Comparison of ENCODE assay signal across 7 mouse cellular contexts in the genomic region with DNA sequence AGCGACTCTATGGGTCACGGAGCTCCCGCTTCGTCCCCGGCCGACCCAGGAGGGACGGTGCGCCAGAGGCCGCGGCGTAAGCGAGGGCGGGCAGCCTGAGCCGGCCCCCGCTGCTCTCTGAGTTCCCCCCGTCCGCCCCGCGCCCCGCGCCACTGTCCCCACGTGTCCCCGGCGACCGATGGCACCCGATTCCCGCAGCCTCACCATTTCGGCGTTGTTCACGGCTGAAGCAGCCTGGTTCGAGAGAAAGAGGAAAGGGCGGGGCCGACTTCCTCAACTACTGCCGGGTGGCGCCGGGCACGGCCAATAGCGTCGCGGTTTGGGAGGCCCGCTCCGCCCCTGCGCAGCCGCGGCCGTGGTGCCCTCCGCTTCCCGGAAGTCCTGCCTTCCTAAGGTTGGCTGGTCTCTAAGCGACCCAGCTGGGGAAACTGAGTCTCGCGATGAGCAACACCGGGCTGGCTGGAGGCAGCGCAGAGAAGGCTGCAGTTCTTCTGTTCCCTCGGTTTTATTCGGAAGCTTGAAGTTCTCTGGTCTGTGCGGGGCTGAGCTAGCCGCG. TPM values are rescaled to one million over a fixed set of nuclear protein-coding genes. Genes with fewer than 3 reads are reported as not detected.
DNase-seq lines count a peak whose midpoint lies in the region; ATAC-seq lines count a peak whose summit lies in the region.

Arpc5l (plus strand) TSS at position 469 of the 556 bp plus-strand sequence.

- peak; percentile 83 for ATAC-seq in intestine, embryonic 16.5 days
- peak; percentile 89 for ATAC-seq in midbrain, embryonic 11.5 days (ENCODE audit: low FRiP score)

- DNase-seq in adrenal gland, adult 2 months, result peak; percentile 95
- DNase-seq in embryo, embryonic 11.5 days (ENCODE audit: low read depth, low spot score), result peak; percentile 78
- DNase-seq in gastrocnemius, postnatal 4 days (ENCODE audit: low spot score in 2 of 2), result peak; percentile 88 to 94
- peak; percentile 89 to 92 for DNase-seq in left cerebral cortex, postnatal 36 days (ENCODE audit: low spot score in 2 of 2)
- peak; percentile 97 for DNase-seq in midbrain, embryonic 11.5 days (ENCODE audit: low spot score, missing footprints)
- DNase-seq in skeletal muscle tissue, adult 2 months (ENCODE audit: low read depth, low spot score), result peak; percentile 83

- WGBS in intestine, embryonic 16.5 days, result 0% methylated on average over 56 of the region's 58 CpGs
- WGBS in midbrain, embryonic 11.5 days, result under 1% methylated on average over 51 of the region's 58 CpGs

- H3K27ac ChIP-seq in intestine, embryonic 16.5 days (ENCODE audit: low read length), result peak within 1 kb of the TSS; percentile 84
- peak within 1 kb of the TSS; percentile 66 for H3K27ac ChIP-seq in midbrain, embryonic 11.5 days (ENCODE audit: low read depth, low read length)

- intact Hi-C loops in left cerebral cortex, postnatal 36 days (cut with DNase I), result loop anchor here (10.0 kb wide), 1 partner anchor 360 kb away; the partner anchor contains the start of gene Psmb7

- peak within 1 kb of the TSS; percentile 71 for H3K4me2 ChIP-seq in intestine, embryonic 16.5 days (ENCODE audit: low read depth, low read length)
- H3K4me2 ChIP-seq in midbrain, embryonic 11.5 days, result peak within 1 kb of the TSS; percentile 96

- H3K36me3 ChIP-seq in intestine, embryonic 16.5 days (ENCODE audit: control insufficient read depth, insufficient read depth, low read length), result peaks cover 17% of the 10 kb centered on the region
- peaks cover 26% of the 10 kb centered on the region for H3K36me3 ChIP-seq in midbrain, embryonic 11.5 days (ENCODE audit: control insufficient read depth, insufficient read depth, low read length)

- H3K27me3 ChIP-seq in intestine, embryonic 16.5 days (replicated peaks; ENCODE audit: control insufficient read depth, insufficient read depth, low read length), result no peaks in the 10 kb centered on the region
- no peaks in the 10 kb centered on the region for H3K27me3 ChIP-seq in midbrain, embryonic 11.5 days (ENCODE audit: control insufficient read depth, insufficient read depth, low read length)

- peak within 1 kb of the TSS; percentile 88 for H3K9ac ChIP-seq in intestine, embryonic 16.5 days (ENCODE audit: low read depth, low read length)
- peak within 1 kb of the TSS; percentile 91 for H3K9ac ChIP-seq in midbrain, embryonic 11.5 days (ENCODE audit: low read length)

- H3K4me1 ChIP-seq in intestine, embryonic 16.5 days (ENCODE audit: control insufficient read depth, insufficient read depth, low read length), result peaks cover 41% of the 10 kb centered on the region
- peaks cover 34% of the 10 kb centered on the region for H3K4me1 ChIP-seq in midbrain, embryonic 11.5 days (ENCODE audit: control insufficient read depth, insufficient read depth, low read length)

- H3K9me3 ChIP-seq in intestine, embryonic 16.5 days (ENCODE audit: control insufficient read depth, low read length), result no peaks in the 10 kb centered on the region
- H3K9me3 ChIP-seq in midbrain, embryonic 11.5 days (ENCODE audit: control insufficient read depth, low read length), result no peaks in the 10 kb centered on the region

- H3K4me3 ChIP-seq in intestine, embryonic 16.5 days (ENCODE audit: low read length), result peak within 1 kb of the TSS; percentile 67
- peak within 1 kb of the TSS; percentile 87 for H3K4me3 ChIP-seq in midbrain, embryonic 11.5 days (ENCODE audit: low read depth, low read length)

RNA-seq across cellular contexts. Expression of gene Arpc5l, which starts in this region (rescaled TPM):
- total RNA-seq in adrenal gland, adult 2 months (2021), result 10 to 100 TPM; 66.7 to 78.4 TPM
- 56.4 and 66.7 TPM in 2 replicates for polyA plus RNA-seq in adrenal gland, adult 2 months (2012; rRNA removed)
- 10 to 100 TPM; 46.0 to 51.2 TPM for total RNA-seq in gastrocnemius, postnatal 4 days (2021)
- 84.0 and 92.7 TPM in 2 replicates for polyA plus RNA-seq in intestine, embryonic 16.5 days (2015; fragmentation: Nextera tagmentation; extraction: Ambion mirVana)
- 100 to 1,000 TPM in 1 of 2 experiments, 10 to 100 TPM in 1; 98.6 to 106 TPM for total RNA-seq in left cerebral cortex, postnatal 36 days (2021)
- 149 and 157 TPM in 2 replicates for polyA plus RNA-seq in midbrain, embryonic 11.5 days (2014; fragmentation: Nextera tagmentation; extraction: Ambion mirVana)

Comparison
In these comparisons a context has a peak if more than half of its experiments do, and no peak if none do; other contexts are left out.
1. Peak in every context shown above with its lines: DNase-seq, ATAC-seq, H3K4me3 ChIP-seq and H3K27ac ChIP-seq.